Mouse (Mus musculus) limb, embryonic 15.5 days (tissue): ENCODE data around the gene Tnfaip8l1. TPM values are rescaled to one million over a fixed set of nuclear protein-coding genes. Genes with fewer than 3 reads are reported as not detected.

Source experiments
- ATAC-seq: fragments of 200-750 bp; cut with Nextera tagmentation; 2 replicates; pipeline ENCODE4 v1.8.0; 2017; ENCODE audit warnings: low read depth, moderate TSS enrichment; ENCODE audit not compliant: insufficient number of reproducible peaks, low FRiP score, low TSS enrichment
- H3K27ac ChIP-seq: fragments of 300-500 bp; sonication (generic); 2 replicates; pipeline ENCODE4 v1.5.1; 2015; ENCODE audit warnings: moderate library complexity, mild to moderate bottlenecking, inconsistent platforms
- H3K27me3 ChIP-seq: fragments of 300-500 bp; sonication (generic); 2 replicates; pipeline ENCODE4 v1.6.1; 2015; ENCODE audit warnings: inconsistent platforms
- H3K36me3 ChIP-seq: fragments of 300-500 bp; sonication (generic); 2 replicates; pipeline ENCODE4 v1.6.1; 2015; ENCODE audit warnings: inconsistent platforms
- H3K4me1 ChIP-seq: fragments of 300-500 bp; sonication (generic); 2 replicates; pipeline ENCODE4 v1.6.1; 2015; ENCODE audit warnings: inconsistent platforms
- H3K4me2 ChIP-seq: fragments of 300-500 bp; sonication (generic); 2 replicates; pipeline ENCODE4 v1.6.1; 2015; ENCODE audit warnings: mild to moderate bottlenecking, inconsistent platforms
- H3K4me3 ChIP-seq: fragments of 300-500 bp; sonication (generic); 2 replicates; pipeline ENCODE4 v1.5.1; 2015; ENCODE audit warnings: mild to moderate bottlenecking, inconsistent platforms
- H3K9ac ChIP-seq: fragments of 300-500 bp; sonication (generic); 2 replicates; pipeline ENCODE4 v1.6.1; 2015; ENCODE audit warnings: inconsistent platforms
- H3K9me3 ChIP-seq: fragments of 300-500 bp; sonication (generic); 2 replicates; pipeline ENCODE4 v1.6.1; 2016; ENCODE audit warnings: inconsistent platforms
- WGBS: fragments of 180-500 bp; shearing (Covaris S2); methylation state at CpG from one replicate; pipeline ENCODE4 v1.1.7; 2015; 5-methylcytosine and 5-hydroxymethylcytosine counted together
- polyA plus RNA-seq: library from polyadenylated mRNA; unstranded; fragments of >200 nt; fragmentation: Nextera tagmentation; extraction: Ambion mirVana; gene quantifications from 2 replicates; pipeline ENCODE4 v1.2.1, GENCODE M21; 2015

The Tnfaip8l1 gene
- polyA plus RNA-seq, 1 experiment from 2014 or later, result 11.3 TPM

GRCm38 (mm10) chr17:56165671-56166070 is 3.4 kb downstream of the Tnfaip8l1 start:
- Histone ChIP-seq H3K4me1 (peaks cover 22% of the 10 kb centered on the region), H3K27ac (no peak overlapping the region), H3K36me3 (no peaks in the 10 kb centered on the region), H3K4me2 (no peak overlapping the region), H3K9ac (no peak overlapping the region), H3K9me3 (no peaks in the 10 kb centered on the region), H3K4me3 (no peak overlapping the region), H3K27me3 (peaks cover 3% of the 10 kb centered on the region; the same call in 1 of the 2 replicates)
- no peak for ATAC-seq
- 60% methylated on average over 11 of the region's 11 CpGs for WGBS

GRCm38 (mm10) chr17:56169830-56170229 is 7.6 kb downstream of the Tnfaip8l1 start:
- no peak for ATAC-seq
- Histone ChIP-seq H3K27ac (0 out of 2 replicates have a peak overlapping the region, but pooled peaks have one; percentile 24), H3K4me3 (no peak overlapping the region), H3K9me3 (no peaks in the 10 kb centered on the region), H3K27me3 (no peaks in the 10 kb centered on the region), H3K36me3 (peaks cover 16% of the 10 kb centered on the region; the same call in 1 of the 2 replicates), H3K4me1 (peaks cover 3% of the 10 kb centered on the region; the same call in 1 of the 2 replicates), H3K9ac (no peak overlapping the region), H3K4me2 (no peak overlapping the region)
- 73% methylated on average over 6 of the region's 6 CpGs for WGBS

GRCm38 (mm10) chr17:56170636-56171035 is 8.4 kb downstream of the Tnfaip8l1 start:
- Histone ChIP-seq H3K36me3 (peaks cover 24% of the 10 kb centered on the region), H3K4me1 (no peaks in the 10 kb centered on the region; the same call in 1 of the 2 replicates), H3K9me3 (no peaks in the 10 kb centered on the region), H3K9ac (no peak overlapping the region), H3K4me3 (no peak overlapping the region), H3K27ac (no peak overlapping the region), H3K27me3 (no peaks in the 10 kb centered on the region), H3K4me2 (no peak overlapping the region)
- no peak for ATAC-seq
- 72% methylated on average over 10 of the region's 10 CpGs for WGBS

- Histone ChIP-seq H3K9me3 (no peaks in the 10 kb centered on the region), H3K27me3 (no peaks in the 10 kb centered on the region), H3K4me3 (no peak overlapping the region), H3K4me1 (no peaks in the 10 kb centered on the region), H3K36me3 (peaks cover 31% of the 10 kb centered on the region), H3K4me2 (no peak overlapping the region), H3K9ac (no peak overlapping the region), H3K27ac (no peak overlapping the region)
- ATAC-seq, result no peak
- 80% methylated on average over 9 of the region's 9 CpGs for WGBS
Measured at GRCm38 (mm10) chr17:56171456-56171855, 9.2 kb downstream of the Tnfaip8l1 start.

- Histone ChIP-seq H3K27me3 (no peaks in the 10 kb centered on the region), H3K4me1 (no peaks in the 10 kb centered on the region), H3K9me3 (no peaks in the 10 kb centered on the region), H3K9ac (no peak overlapping the region), H3K36me3 (peaks cover 35% of the 10 kb centered on the region), H3K27ac (no peak overlapping the region), H3K4me3 (no peak overlapping the region), H3K4me2 (no peak overlapping the region)
- 86% methylated on average over 17 of the region's 17 CpGs for WGBS
- ATAC-seq, result no peak
Measured at GRCm38 (mm10) chr17:56171881-56172280, 9.6 kb downstream of the Tnfaip8l1 start.

GRCm38 (mm10) chr17:56173401-56174046 is 11.2 kb downstream of the Tnfaip8l1 start:
- no peak for ATAC-seq
- Histone ChIP-seq H3K36me3 (peaks cover 49% of the 10 kb centered on the region), H3K27me3 (no peaks in the 10 kb centered on the region), H3K9ac (no peak overlapping the region), H3K4me3 (no peak overlapping the region), H3K4me2 (no peak overlapping the region), H3K27ac (no peak overlapping the region), H3K9me3 (no peaks in the 10 kb centered on the region), H3K4me1 (no peaks in the 10 kb centered on the region)
- 53% methylated on average over 10 of the region's 10 CpGs for WGBS

- H3K27ac ChIP-seq, result no peak overlapping the region
- H3K4me3 ChIP-seq, result no peak overlapping the region
- H3K36me3 ChIP-seq, result peaks cover 68% of the 10 kb centered on the region
- H3K27me3 ChIP-seq, result no peaks in the 10 kb centered on the region
- no peak overlapping the region for H3K4me2 ChIP-seq
- WGBS, result 100% methylated on average over 3 of the region's 3 CpGs
- H3K4me1 ChIP-seq, result no peaks in the 10 kb centered on the region
- no peaks in the 10 kb centered on the region for H3K9me3 ChIP-seq
- no peak for ATAC-seq
- H3K9ac ChIP-seq, result no peak overlapping the region
Measured at GRCm38 (mm10) chr17:56175416-56175815, 13.1 kb downstream of the Tnfaip8l1 start.

GRCm38 (mm10) chr17:56182975-56183657 is 20.8 kb downstream of the Tnfaip8l1 start:
- peaks cover 56% of the 10 kb centered on the region for H3K36me3 ChIP-seq
- H3K4me1 ChIP-seq, result peaks cover 25% of the 10 kb centered on the region
- H3K4me2 ChIP-seq, result peak overlapping the region; percentile 83
- no peaks in the 10 kb centered on the region for H3K9me3 ChIP-seq
- peak overlapping the region; percentile 92 for H3K4me3 ChIP-seq
- no peaks in the 10 kb centered on the region for H3K27me3 ChIP-seq
- peak overlapping the region; percentile 72 for H3K9ac ChIP-seq
- ATAC-seq, result peak; percentile 7; the same call in 1 of the 2 replicates
- whole genome bisulfite sequencing, result 2% methylated on average over 14 of the region's 14 CpGs
- H3K27ac ChIP-seq, result peak overlapping the region; percentile 84

- peak; percentile 82 for ATAC-seq
- peaks cover 25% of the 10 kb centered on the region for H3K4me1 ChIP-seq
- no peaks in the 10 kb centered on the region for H3K27me3 ChIP-seq
- WGBS, result under 1% methylated on average over 46 of the region's 47 CpGs
- H3K27ac ChIP-seq, result peak within 1 kb of the TSS; percentile 84
- peak within 1 kb of the TSS; percentile 92 for H3K4me3 ChIP-seq
- H3K4me2 ChIP-seq, result peak within 1 kb of the TSS; percentile 83
- no peaks in the 10 kb centered on the region for H3K9me3 ChIP-seq
- H3K9ac ChIP-seq, result peak within 1 kb of the TSS; percentile 72
- H3K36me3 ChIP-seq, result peaks cover 59% of the 10 kb centered on the region
Measured at GRCm38 (mm10) chr17:56183658-56184103, 21.4 kb downstream of the Tnfaip8l1 start, which contains the start of gene Mydgf. Gene Mydgf, minus strand, starts transcription at chr17:56183920.

- Histone ChIP-seq H3K4me3 (no peak overlapping the region), H3K27ac (peak overlapping the region; percentile 74), H3K4me2 (no peak overlapping the region; the same call in 1 of the 2 replicates), H3K4me1 (peaks cover 25% of the 10 kb centered on the region), H3K27me3 (no peaks in the 10 kb centered on the region), H3K36me3 (peaks cover 59% of the 10 kb centered on the region), H3K9ac (no peak overlapping the region), H3K9me3 (no peaks in the 10 kb centered on the region)
- WGBS, result 41% methylated on average over 11 of the region's 11 CpGs
- ATAC-seq, result peak; percentile 53; the same call in 1 of the 2 replicates
Measured at GRCm38 (mm10) chr17:56185281-56186141, 23.2 kb downstream of the Tnfaip8l1 start.

- Histone ChIP-seq H3K4me2 (no peak overlapping the region), H3K4me1 (no peaks in the 10 kb centered on the region), H3K36me3 (peaks cover 94% of the 10 kb centered on the region), H3K27me3 (no peaks in the 10 kb centered on the region), H3K9ac (no peak overlapping the region), H3K9me3 (no peaks in the 10 kb centered on the region), H3K4me3 (no peak overlapping the region), H3K27ac (no peak overlapping the region)
- ATAC-seq, result no peak
- WGBS, result 88% methylated on average over 6 of the region's 6 CpGs
Measured at GRCm38 (mm10) chr17:56191266-56191665, 29.0 kb downstream of the Tnfaip8l1 start.
